Mouse (Mus musculus) urinary bladder, postnatal 4 days (tissue): Measurements from ENCODE around the gene C1qb.
A peak's percentile ranks its signal among the peaks of the same experiment; 100 is the strongest.

ENCODE experiments used
- DNase-seq, 2 experiments: peaks; one replicate each; pipeline ENCODE4 v3.0.0; 2021 to 2022; ENCODE audit warnings: low spot score in 2 of 2

Gene C1qb

DNA sequence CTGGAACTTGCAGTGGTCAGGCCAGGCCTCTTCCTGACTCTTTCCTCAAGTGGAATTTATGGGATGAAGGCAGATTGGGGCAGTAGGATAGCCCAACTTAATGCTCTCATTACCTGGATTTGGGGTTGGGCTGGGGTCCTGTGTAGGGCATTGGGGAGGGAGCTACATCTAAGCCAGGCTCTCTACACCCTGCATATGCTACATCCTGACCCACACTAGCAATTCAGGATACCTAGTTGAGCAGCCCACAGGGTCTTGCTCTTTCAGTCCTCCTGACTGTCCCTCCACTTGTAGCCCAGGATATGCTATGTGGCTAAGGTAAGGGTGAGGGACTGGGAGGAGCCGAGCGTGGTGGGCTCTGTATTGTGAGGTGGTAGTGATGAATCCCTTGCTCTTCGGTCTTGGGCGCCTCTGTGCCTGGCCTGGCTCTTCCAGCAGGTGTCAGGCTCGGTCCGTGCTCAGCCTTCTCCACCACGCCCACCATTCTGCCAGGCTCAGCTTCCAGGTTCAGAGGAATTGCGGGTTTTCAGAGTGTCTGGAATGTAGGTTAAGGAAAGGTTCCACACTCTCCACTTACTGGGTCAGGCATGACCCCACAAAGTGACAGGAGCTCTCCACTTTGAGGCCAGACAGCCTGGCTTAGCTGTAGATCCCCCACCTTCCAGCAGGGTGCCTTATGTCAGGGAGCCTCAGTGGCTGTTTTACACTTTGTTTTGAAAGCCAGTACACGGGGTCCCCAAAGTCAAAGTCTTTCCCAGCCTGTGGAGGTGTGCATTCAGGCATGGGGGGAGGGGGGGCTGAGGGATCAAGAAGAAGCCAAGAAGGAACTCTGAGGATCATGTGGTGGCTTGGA, 7.9 kb upstream of the C1qb start:
- DNase-seq, result no peak

DNA sequence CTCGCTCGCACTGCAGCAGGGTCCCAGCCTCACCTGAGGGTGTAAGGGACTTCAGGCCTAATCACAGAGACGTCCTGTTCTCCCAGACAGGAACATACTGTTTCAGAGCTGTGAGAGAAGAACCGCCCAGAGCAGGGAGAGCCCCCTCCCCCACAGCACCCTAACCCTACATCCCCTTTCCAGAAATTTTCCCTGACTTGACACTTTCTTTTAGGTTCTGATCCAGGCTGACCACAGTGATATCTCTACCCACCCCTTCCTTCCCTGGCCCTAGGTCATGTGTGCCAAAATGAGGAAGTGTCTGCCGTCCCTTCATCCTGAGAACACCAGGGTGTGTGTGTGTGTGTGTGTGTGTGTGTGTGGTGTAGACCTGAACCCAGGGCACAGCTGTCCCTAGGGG, 6.8 kb upstream of the C1qb start, which contains the start of gene C1qc:
Gene C1qc, minus strand, starts transcription at position 255 of the 400 bp plus-strand sequence.
- DNase-seq, result no peak

- DNase-seq, result no peak
These were observed 6.4 kb upstream of the C1qb start for GRCm38 (mm10) chr4:136892371-136892770.

DNA sequence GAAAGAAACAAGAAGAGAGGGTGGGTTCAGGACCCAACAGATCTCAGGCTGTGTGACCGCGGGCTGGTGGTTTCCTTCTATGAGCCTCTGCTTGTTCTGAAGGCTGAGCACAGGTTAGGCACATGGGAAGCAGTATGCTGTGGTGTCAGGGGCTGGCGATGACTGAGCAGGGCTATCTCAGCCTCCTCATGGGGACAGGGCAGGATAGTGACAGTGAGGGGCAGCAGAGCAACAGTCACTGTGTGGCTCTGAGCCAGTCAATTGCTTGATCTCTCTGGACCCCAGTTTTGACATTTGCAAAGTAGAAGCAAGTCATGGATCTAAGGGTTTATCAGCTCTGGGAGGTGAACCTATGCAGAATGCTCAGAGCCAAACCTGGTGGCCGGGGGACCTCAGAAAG, 5.1 kb upstream of the C1qb start:
- no peak for DNase-seq

- no peak for DNase-seq
These were observed 4.0 kb upstream of the C1qb start for GRCm38 (mm10) chr4:136889981-136890380.

- no peak for DNase-seq
These were observed 1.7 kb upstream of the C1qb start for GRCm38 (mm10) chr4:136887714-136888113.

- no peak for DNase-seq
These were observed 7.4 kb downstream of the C1qb start for GRCm38 (mm10) chr4:136878601-136879000.

- no peak for DNase-seq
These were observed 7.8 kb downstream of the C1qb start for GRCm38 (mm10) chr4:136878171-136878570.

DNA sequence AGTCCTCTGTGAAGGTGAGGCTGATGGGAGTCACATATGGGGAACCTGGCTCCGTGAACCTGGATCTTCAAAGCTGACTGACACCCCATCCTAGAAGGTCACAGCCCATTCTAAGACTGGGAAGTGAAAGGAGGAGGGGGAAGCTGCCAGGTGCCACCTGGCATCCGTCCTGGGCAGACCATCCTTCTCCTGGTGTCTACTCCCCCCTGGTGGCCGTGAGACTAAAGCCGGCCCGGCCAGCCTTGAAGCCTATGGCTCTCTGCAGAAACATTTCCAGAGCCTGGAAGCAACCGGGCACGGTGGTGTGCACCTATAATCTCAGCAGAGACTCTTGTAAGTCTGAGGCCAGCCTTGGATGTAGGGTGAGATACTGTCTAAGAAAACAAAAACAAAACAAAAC, 9.0 kb downstream of the C1qb start:
- peak; percentile 49 to 71 for DNase-seq

- no peak for DNase-seq
These were observed 11.0 kb downstream of the C1qb start for GRCm38 (mm10) chr4:136875012-136875411.

DNA sequence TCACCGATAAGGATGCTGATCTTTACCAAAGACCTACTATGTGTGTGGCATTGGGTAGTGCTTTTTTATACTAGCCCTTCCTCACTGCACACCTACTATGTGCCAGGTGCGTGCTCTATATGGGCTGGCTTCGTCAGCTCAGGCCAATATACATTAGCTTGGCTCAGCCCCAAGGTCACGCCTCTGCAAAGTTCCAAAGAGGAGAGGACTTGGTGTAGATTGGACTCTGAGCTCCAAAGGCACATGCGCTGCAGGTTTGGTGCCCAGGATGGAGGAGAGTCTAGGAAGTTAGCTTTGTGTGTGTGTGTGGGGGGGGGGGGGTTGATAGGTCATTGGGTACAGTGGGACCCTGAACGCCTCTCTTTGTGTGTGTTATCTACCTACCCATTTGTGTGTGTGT, 17.6 kb downstream of the C1qb start:
- no peak for DNase-seq

GRCm38 (mm10) chr4:136867690-136868345, 18.2 kb downstream of the C1qb start:
- no peak for DNase-seq

DNA sequence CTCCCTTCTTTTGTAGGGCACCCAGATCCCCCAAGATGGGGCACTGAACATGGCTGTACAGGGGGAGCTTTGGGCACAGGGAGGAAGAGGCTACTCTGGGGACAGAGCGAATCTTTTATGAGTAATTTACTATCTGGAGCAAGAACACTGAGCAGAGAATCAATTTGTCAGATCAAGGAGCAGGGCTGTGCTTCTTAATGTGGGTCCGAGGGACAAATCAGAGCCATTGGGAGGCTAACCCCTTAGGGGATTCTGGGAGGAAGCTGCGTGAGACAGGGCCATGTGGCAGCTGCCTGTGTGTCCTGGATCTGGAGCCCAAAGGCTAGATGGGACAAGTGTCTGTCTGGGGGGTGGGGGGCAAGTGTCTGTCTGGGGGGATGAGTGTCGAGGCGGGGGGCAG, 20.5 kb downstream of the C1qb start:
- no peak for DNase-seq

GRCm38 (mm10) chr4:136864751-136865470, 21.1 kb downstream of the C1qb start:
- DNase-seq, result no peak

- DNase-seq, result no peak
These were observed 22.5 kb downstream of the C1qb start for GRCm38 (mm10) chr4:136863517-136863916.

DNA sequence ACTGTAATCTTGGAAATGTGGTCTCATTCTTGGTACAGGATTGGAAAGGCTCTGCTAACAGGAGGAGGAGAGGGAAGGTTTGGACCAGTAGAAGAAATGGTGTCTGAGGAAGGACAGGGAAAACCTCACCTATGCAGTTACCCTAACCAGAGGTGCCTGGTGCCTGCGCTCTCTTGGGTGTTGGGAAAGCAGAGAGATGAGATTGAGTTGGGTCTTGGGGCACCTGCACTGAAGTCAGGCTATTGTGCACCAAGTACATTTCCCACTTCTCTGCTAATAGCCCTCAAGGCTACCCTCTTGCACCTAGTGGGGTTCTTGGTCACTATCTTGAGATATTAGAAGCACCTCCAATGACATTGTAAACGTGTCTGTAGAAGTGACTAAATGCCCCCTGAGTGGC, 23.6 kb downstream of the C1qb start:
- DNase-seq, result no peak

- no peak for DNase-seq
These were observed 24.2 kb downstream of the C1qb start for GRCm38 (mm10) chr4:136861806-136862205.

- DNase-seq, result no peak
These were observed 26.0 kb downstream of the C1qb start for GRCm38 (mm10) chr4:136860022-136860421.

GRCm38 (mm10) chr4:136855081-136855480, 30.9 kb downstream of the C1qb start:
- no peak for DNase-seq

DNA sequence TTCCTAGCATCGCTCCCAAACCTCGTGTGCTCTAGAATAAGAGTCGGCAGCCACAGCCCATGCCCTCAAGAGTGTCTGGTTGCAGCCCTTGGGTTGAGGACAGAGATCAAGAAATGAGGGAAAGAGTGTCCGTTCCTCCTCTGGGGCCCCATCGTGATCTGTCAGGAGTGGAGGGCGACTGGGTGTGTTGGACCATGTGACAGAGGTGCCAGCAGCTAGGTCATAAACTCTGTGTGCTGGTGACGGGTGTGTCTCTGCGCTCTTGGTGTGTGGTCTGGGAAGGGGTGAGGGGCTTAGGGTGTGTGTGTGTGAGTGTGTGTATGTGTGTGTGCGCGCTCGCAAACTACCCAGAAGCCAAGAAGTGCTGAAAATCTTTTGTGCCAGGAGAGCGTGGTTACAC, 33.0 kb downstream of the C1qb start:
- no peak for DNase-seq

DNA sequence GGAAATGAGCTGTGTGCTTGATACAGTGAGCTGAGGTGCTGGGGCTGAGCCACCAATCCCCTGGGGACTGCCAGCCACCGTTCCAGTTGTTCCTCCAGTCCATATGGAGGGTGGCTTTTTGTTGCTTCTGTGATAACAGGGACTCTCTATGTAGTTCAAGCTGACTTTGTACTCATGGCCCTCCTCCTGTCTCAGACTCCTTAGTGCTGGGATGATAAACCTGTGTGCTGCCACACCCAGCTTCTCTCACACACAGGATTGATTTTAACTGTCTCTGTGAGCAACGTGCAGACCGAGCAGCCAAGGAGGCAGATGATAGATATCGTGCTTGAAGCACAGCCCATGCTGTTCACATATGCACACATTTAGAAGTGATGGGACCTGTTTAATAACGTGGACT, 33.9 kb downstream of the C1qb start:
- no peak for DNase-seq

DNA sequence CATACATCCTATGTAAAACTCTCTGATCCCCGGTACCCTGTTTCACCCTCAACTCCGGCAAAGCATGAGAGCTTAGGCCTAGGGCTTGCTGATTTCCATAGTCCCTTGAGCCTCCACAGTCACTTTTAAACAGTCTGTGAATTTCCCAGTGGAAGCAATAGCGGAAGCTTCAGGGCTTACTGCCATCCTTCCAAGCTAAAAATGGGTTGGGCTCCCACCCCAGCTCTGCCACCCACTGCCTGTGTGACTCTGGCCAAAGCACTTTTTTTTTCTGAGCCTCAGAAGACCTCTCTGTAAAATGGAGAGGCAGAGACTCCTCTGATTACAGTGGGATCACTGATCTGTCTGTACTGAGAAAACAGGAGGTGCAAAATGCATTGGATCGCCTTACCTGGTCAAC, 37.4 kb downstream of the C1qb start:
- no peak for DNase-seq

GRCm38 (mm10) chr4:136847166-136847565, 38.8 kb downstream of the C1qb start:
- DNase-seq, result no peak
